Mouse (Mus musculus) forebrain, embryonic 15.5 days (tissue): Measurements from ENCODE around the gene Gsdme. TPM values are rescaled to one million over a fixed set of nuclear protein-coding genes. Genes with fewer than 3 reads are reported as not detected.

Experiments used
- ATAC-seq: fragments of 200-750 bp; cut with Nextera tagmentation; replicated peaks from 2 replicates; pipeline ENCODE4 v1.8.0; 2017; ENCODE audit warnings: mild to moderate bottlenecking, moderate TSS enrichment, moderate library complexity
- H3K27ac ChIP-seq: fragments of 300-500 bp; sonication (generic); replicated peaks from 2 replicates; pipeline ENCODE4 v1.5.1; 2015; ENCODE audit warnings: mild to moderate bottlenecking, inconsistent platforms
- H3K27me3 ChIP-seq: fragments of 300-500 bp; sonication (generic); 2 replicates; pipeline ENCODE4 v1.6.1; 2015; ENCODE audit warnings: inconsistent platforms
- H3K36me3 ChIP-seq: fragments of 300-500 bp; sonication (generic); 2 replicates; pipeline ENCODE4 v1.6.1; 2015; ENCODE audit warnings: mild to moderate bottlenecking, inconsistent platforms
- H3K4me1 ChIP-seq: fragments of 300-500 bp; sonication (generic); 2 replicates; pipeline ENCODE4 v1.6.1; 2015; ENCODE audit warnings: inconsistent platforms
- H3K4me2 ChIP-seq: fragments of 300-500 bp; sonication (generic); replicated peaks from 2 replicates; pipeline ENCODE4 v1.6.1; 2015; ENCODE audit warnings: mild to moderate bottlenecking, inconsistent platforms
- H3K4me3 ChIP-seq: fragments of 300-500 bp; sonication (generic); 2 replicates; pipeline ENCODE4 v1.5.1; 2015; ENCODE audit warnings: mild to moderate bottlenecking, inconsistent platforms
- H3K9ac ChIP-seq: fragments of 300-500 bp; sonication (generic); replicated peaks from 2 replicates; pipeline ENCODE4 v1.6.1; 2015; ENCODE audit warnings: mild to moderate bottlenecking, inconsistent platforms
- H3K9me3 ChIP-seq: fragments of 300-500 bp; sonication (generic); 2 replicates; pipeline ENCODE4 v1.6.1; 2016; ENCODE audit warnings: inconsistent platforms
- WGBS: fragments of 180-500 bp; shearing (Covaris S2); methylation state at CpG from one replicate; pipeline ENCODE4 v1.1.7; 2015; ENCODE audit warnings: mixed read lengths; 5-methylcytosine and 5-hydroxymethylcytosine counted together
- polyA plus RNA-seq: library from polyadenylated mRNA; unstranded; fragments of >200 nt; fragmentation: Nextera tagmentation; extraction: Ambion mirVana; gene quantifications from 2 replicates; pipeline ENCODE4 v1.2.1, GENCODE M21; 2015

The Gsdme gene
- polyA plus RNA-seq, 1 experiment from 2014 or later = 82.7 TPM

DNA sequence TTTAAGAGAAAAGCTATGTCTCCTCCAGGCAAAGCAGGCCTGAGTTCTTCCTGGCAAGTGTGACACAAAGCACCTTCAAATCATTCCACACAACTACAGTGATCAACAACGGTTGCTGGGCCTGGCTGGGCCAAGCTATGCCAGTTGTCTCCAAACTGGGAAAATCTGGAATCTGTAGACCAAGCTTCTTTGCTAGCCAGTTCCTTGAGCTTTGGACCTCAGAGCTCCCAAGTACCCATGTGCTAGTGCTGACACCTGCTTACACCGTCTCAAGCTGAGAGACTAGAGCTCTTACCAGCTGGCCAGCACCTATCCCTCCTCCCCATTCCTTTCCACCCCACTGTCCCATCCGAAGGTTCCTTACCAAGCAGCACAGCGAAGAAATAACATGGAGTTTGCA, 47.7 kb downstream of the Gsdme start:
- Histone ChIP-seq H3K9ac (no peak overlapping the region), H3K9me3 (no peaks in the 10 kb centered on the region), H3K4me2 (no peak overlapping the region), H3K4me3 (no peak overlapping the region), H3K27ac (no peak overlapping the region), H3K4me1 (no peaks in the 10 kb centered on the region), H3K36me3 (no peaks in the 10 kb centered on the region), H3K27me3 (no peaks in the 10 kb centered on the region)
- WGBS = 93% methylated on average over 4 of the region's 4 CpGs
- ATAC-seq = no peak

DNA sequence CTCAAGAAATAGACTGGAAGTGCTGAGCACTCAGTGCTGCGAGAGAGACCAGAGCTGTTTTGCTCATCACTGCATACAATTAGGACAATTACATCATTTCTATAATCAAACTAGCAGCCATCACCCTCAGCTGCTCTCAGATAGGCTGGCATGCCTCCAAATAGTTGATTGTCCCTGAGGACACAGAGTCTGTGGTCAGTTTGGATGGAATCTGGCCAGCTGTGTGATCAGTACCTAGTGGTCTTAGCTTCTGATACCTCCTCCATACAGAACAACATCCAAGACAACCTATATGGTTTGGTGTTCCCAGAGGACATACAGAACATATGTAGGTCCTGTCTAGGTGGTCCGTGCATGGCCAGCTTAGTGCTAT, 48.3 kb downstream of the Gsdme start:
- H3K27me3 ChIP-seq = no peaks in the 10 kb centered on the region
- H3K4me2 ChIP-seq = no peak overlapping the region
- no peaks in the 10 kb centered on the region for H3K9me3 ChIP-seq
- H3K36me3 ChIP-seq = no peaks in the 10 kb centered on the region
- no peak overlapping the region for H3K27ac ChIP-seq
- H3K9ac ChIP-seq = no peak overlapping the region
- 71% methylated on average over 2 of the region's 2 CpGs for WGBS
- no peak overlapping the region for H3K4me3 ChIP-seq
- no peaks in the 10 kb centered on the region for H3K4me1 ChIP-seq
- no peak for ATAC-seq

DNA sequence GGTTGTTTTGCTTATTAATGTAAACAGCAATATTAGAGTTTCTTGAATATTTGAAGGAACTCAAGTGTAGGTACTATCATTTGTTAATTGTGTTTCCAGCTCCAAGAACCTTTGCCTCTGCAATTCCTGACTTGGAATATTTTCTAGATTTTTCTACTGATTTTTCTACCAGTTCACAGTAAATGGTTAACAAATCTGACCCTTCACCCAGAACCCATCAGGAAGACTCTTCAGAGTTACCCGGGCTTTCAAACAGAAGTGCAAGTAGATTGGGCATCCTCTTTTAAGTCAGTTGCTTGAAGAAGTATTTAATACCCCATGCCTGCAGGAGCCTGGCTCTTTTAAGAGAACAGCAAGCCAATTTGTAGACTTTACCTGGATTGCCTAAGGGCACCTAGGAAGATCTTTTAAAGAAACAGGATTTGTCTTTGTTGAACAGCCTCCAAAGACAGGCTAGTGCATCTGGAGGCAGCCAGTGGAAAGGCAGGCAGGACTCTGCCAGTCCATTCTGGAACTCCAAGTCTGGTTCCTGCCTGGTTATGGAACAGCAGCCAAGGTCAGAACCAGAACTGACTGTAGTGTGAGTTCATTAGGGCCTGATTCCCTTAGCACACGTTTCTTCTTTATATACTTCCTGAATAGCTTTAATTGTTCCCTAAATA, 48.8 kb downstream of the Gsdme start:
- WGBS = 45% methylated on average over 2 of the region's 2 CpGs
- H3K4me3 ChIP-seq = no peak overlapping the region
- no peaks in the 10 kb centered on the region for H3K9me3 ChIP-seq
- no peaks in the 10 kb centered on the region for H3K4me1 ChIP-seq
- H3K9ac ChIP-seq = no peak overlapping the region
- H3K27ac ChIP-seq = no peak overlapping the region
- ATAC-seq = no peak
- H3K27me3 ChIP-seq = no peaks in the 10 kb centered on the region
- no peak overlapping the region for H3K4me2 ChIP-seq
- H3K36me3 ChIP-seq = no peaks in the 10 kb centered on the region

DNA sequence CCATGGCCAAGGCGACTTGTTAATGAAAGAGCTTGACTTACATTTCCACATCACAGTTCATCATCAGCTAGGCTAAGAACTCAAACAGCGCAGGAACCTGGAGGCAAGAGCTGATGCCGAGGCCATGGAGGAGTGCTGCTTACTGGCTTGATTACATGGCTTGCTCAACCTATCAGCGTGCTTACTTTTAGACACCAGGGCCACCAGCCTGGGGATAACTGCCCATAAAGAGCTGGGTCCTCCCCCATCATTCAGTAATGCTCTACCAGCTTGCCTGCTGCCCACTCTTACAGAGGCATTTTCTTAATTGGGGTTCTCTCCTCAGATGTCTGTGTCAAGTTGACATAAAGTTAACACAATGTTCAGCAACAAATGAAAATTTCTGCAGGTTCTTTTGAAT, 58.6 kb downstream of the Gsdme start:
- WGBS = 87% methylated on average over 4 of the region's 4 CpGs
- no peaks in the 10 kb centered on the region for H3K9me3 ChIP-seq
- no peak overlapping the region for H3K4me2 ChIP-seq
- no peaks in the 10 kb centered on the region for H3K4me1 ChIP-seq
- H3K27ac ChIP-seq = no peak overlapping the region
- H3K9ac ChIP-seq = no peak overlapping the region
- H3K4me3 ChIP-seq = no peak overlapping the region
- ATAC-seq = no peak
- 0 out of 2 replicates have a peak, but pooled peaks cover 2% of the 10 kb centered on the region for H3K36me3 ChIP-seq
- H3K27me3 ChIP-seq = no peaks in the 10 kb centered on the region

- Histone ChIP-seq H3K9me3 (no peaks in the 10 kb centered on the region), H3K36me3 (0 out of 2 replicates have a peak, but pooled peaks cover 2% of the 10 kb centered on the region), H3K27me3 (no peaks in the 10 kb centered on the region), H3K9ac (no peak overlapping the region), H3K4me3 (no peak overlapping the region), H3K4me1 (no peaks in the 10 kb centered on the region), H3K27ac (no peak overlapping the region), H3K4me2 (no peak overlapping the region)
- 97% methylated on average over 4 of the region's 4 CpGs for WGBS
- ATAC-seq = no peak
Measured at GRCm38 (mm10) chr6:50204356-50204755, 59.3 kb downstream of the Gsdme start.

- no peaks in the 10 kb centered on the region for H3K4me1 ChIP-seq
- H3K27me3 ChIP-seq = no peaks in the 10 kb centered on the region
- no peak overlapping the region for H3K4me2 ChIP-seq
- H3K9ac ChIP-seq = no peak overlapping the region
- peaks cover 15% of the 10 kb centered on the region; the same call in 1 of the 2 replicates for H3K36me3 ChIP-seq
- ATAC-seq = no peak
- H3K9me3 ChIP-seq = no peaks in the 10 kb centered on the region
- 93% methylated on average over 5 of the region's 5 CpGs for WGBS
- no peak overlapping the region for H3K4me3 ChIP-seq
- H3K27ac ChIP-seq = no peak overlapping the region
Measured at GRCm38 (mm10) chr6:50193851-50194250, 69.8 kb downstream of the Gsdme start.

DNA sequence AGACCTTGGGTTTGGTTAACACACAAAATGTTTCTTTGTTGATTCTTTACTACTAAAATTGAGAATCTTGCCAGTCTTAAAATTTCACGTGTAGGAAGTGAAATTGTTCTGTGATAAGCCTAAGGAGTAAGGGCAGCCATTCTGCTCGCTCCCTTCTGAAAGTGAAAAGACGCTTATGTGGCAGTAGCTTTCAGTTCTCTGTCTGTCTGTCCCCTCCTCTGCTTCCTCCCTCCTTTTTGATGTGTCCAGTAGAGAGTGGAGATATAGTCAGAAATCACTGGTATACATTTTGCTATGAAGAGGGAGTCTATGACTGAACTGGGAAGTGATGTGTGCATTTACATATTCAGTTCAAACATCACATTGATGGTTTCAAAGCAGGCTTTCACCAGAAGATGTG, 70.8 kb downstream of the Gsdme start:
- Histone ChIP-seq H3K27me3 (no peaks in the 10 kb centered on the region), H3K4me3 (no peak overlapping the region), H3K9me3 (no peaks in the 10 kb centered on the region), H3K27ac (no peak overlapping the region), H3K9ac (no peak overlapping the region), H3K36me3 (peaks cover 12% of the 10 kb centered on the region; the same call in 1 of the 2 replicates), H3K4me1 (no peaks in the 10 kb centered on the region), H3K4me2 (no peak overlapping the region)
- ATAC-seq = no peak
- WGBS = 89% methylated on average over 3 of the region's 3 CpGs

DNA sequence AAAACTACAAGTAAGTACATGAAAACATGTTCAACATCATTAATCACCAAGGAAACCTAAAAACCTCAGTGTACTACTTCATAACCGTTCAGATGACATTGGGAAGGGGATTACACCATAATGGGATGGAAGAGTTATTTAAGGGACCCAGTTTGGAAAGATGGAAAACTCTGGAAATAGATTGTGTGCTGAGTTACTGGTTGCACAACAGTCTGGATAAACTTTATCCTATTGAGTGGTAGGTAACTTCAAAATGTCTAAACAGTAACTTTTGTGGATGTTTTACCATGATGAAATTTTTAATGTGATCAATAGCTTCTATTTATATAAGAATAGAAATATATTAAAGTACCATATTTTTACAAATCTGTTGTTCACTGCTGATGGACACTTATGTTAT, 71.5 kb downstream of the Gsdme start:
- Histone ChIP-seq H3K27me3 (no peaks in the 10 kb centered on the region), H3K9me3 (no peaks in the 10 kb centered on the region), H3K9ac (no peak overlapping the region), H3K27ac (no peak overlapping the region), H3K4me2 (no peak overlapping the region), H3K4me1 (no peaks in the 10 kb centered on the region), H3K4me3 (no peak overlapping the region), H3K36me3 (0 out of 2 replicates have a peak, but pooled peaks cover 8% of the 10 kb centered on the region)
- WGBS = 75% methylated on average over 1 of the region's 1 CpGs
- no peak for ATAC-seq

DNA sequence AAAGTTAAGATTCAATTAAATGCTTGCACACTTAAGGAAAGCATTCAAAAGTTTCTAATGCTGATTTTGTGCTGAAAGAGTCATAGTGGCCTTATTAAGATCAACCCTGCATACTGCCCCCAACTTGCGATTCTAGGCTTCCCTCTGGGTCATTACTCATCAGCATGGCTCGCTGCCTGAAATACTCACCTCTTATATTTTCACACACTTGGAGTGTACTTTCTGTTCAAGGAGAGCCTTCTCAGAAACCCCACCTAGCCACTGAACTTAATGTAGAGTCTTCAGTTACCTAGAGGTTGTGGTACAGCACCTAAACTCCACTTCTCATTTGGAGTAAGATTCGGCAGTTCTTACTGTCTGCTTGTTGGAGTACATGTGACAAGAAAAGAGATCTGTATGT, 72.1 kb downstream of the Gsdme start:
- H3K9ac ChIP-seq = no peak overlapping the region
- no peak overlapping the region for H3K4me3 ChIP-seq
- H3K27ac ChIP-seq = no peak overlapping the region
- ATAC-seq = no peak
- H3K9me3 ChIP-seq = no peaks in the 10 kb centered on the region
- no peaks in the 10 kb centered on the region for H3K4me1 ChIP-seq
- no peak overlapping the region for H3K4me2 ChIP-seq
- no peaks in the 10 kb centered on the region for H3K27me3 ChIP-seq
- H3K36me3 ChIP-seq = 0 out of 2 replicates have a peak, but pooled peaks cover 8% of the 10 kb centered on the region
- 87% methylated on average over 3 of the region's 3 CpGs for WGBS

GRCm38 (mm10) chr6:50189376-50189775, 74.3 kb downstream of the Gsdme start:
- no peaks in the 10 kb centered on the region for H3K27me3 ChIP-seq
- no peak overlapping the region for H3K4me2 ChIP-seq
- H3K4me1 ChIP-seq = no peaks in the 10 kb centered on the region
- no peaks in the 10 kb centered on the region for H3K9me3 ChIP-seq
- no peak overlapping the region for H3K27ac ChIP-seq
- H3K4me3 ChIP-seq = no peak overlapping the region
- H3K9ac ChIP-seq = no peak overlapping the region
- no peak for ATAC-seq
- H3K36me3 ChIP-seq = no peaks in the 10 kb centered on the region

GRCm38 (mm10) chr6:50187955-50188354, 75.7 kb downstream of the Gsdme start:
- H3K9me3 ChIP-seq = no peaks in the 10 kb centered on the region
- no peak for ATAC-seq
- no peak overlapping the region for H3K4me3 ChIP-seq
- H3K4me1 ChIP-seq = no peaks in the 10 kb centered on the region
- H3K36me3 ChIP-seq = no peaks in the 10 kb centered on the region
- no peak overlapping the region for H3K9ac ChIP-seq
- no peak overlapping the region for H3K27ac ChIP-seq
- H3K27me3 ChIP-seq = no peaks in the 10 kb centered on the region
- 88% methylated on average over 4 of the region's 4 CpGs for WGBS
- no peak overlapping the region for H3K4me2 ChIP-seq

GRCm38 (mm10) chr6:50180189-50180588, 83.5 kb downstream of the Gsdme start:
- H3K36me3 ChIP-seq = 0 out of 2 replicates have a peak, but pooled peaks cover 5% of the 10 kb centered on the region
- no peaks in the 10 kb centered on the region for H3K4me1 ChIP-seq
- 80% methylated on average over 4 of the region's 4 CpGs for WGBS
- no peaks in the 10 kb centered on the region for H3K9me3 ChIP-seq
- H3K27me3 ChIP-seq = no peaks in the 10 kb centered on the region
- no peak for ATAC-seq
- H3K9ac ChIP-seq = no peak overlapping the region
- H3K4me3 ChIP-seq = no peak overlapping the region
- no peak overlapping the region for H3K4me2 ChIP-seq
- no peak overlapping the region for H3K27ac ChIP-seq

DNA sequence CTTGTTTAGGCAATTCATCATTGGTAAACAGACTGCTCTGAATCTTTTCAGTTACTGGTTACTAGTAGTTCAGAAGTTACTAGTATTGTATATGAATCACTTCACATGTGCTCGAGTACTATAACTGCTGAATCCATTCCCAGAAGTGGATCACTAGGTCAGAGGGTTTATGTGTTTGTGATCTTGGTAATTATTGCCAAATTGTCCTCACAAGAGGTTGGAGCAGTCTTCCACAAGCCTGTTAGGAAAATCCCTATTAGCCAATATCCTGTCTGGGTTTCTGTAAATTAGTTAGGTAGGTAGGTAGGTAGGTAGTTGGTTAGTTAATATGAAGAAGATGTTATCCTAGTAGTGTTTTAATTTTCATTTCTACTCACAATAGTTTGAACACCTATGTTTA, 87.9 kb downstream of the Gsdme start:
- Histone ChIP-seq H3K27ac (no peak overlapping the region), H3K9ac (no peak overlapping the region), H3K27me3 (no peaks in the 10 kb centered on the region), H3K4me2 (no peak overlapping the region), H3K36me3 (peaks cover 5% of the 10 kb centered on the region; the same call in 1 of the 2 replicates), H3K4me1 (no peaks in the 10 kb centered on the region), H3K4me3 (no peak overlapping the region), H3K9me3 (no peaks in the 10 kb centered on the region)
- 90% methylated on average over 1 of the region's 1 CpGs for WGBS
- ATAC-seq = no peak
